ENCODE assay signal across 10 mouse cellular contexts in genomic region chr5:103420568-103420967, GRCm38 (mm10). TPM values are rescaled to one million over a fixed set of nuclear protein-coding genes. Genes with fewer than 3 reads are reported as not detected.
A peak's percentile ranks its signal among the peaks of the same experiment; 100 is the strongest.
DNase-seq lines count a peak whose midpoint lies in the region; ATAC-seq lines count a peak whose summit lies in the region.
"Had no signal": no experiment of that assay in that cellular context is flagged by ENCODE, and none has a peak within 500 bp of the region (broad histone marks: within the 10 kb centered on the region; RNA-seq: fewer than 3 reads in every experiment).

No protein-coding gene starts in this region.

- peaks cover 65% of the 10 kb centered on the region for H3K4me1 ChIP-seq in kidney, embryonic 15.5 days
- H3K4me1 ChIP-seq in hindbrain, embryonic 13.5 days (replicated peaks): peaks cover 21% of the 10 kb centered on the region

- DNase-seq in embryo, embryonic 11 days: peak; percentile 20
- no peak for DNase-seq in embryo, embryonic 9.5 days (ENCODE audit: extremely low spot score)
- DNase-seq in R1 (ENCODE audit: low read depth, low spot score): peak; percentile 39
- peak; percentile 31 for DNase-seq in lung, postnatal 10 days
- no peak for DNase-seq in cerebellum, adult 18-20 months
- DNase-seq in frontal cortex, postnatal 10 days (ENCODE audit: low spot score in 2 of 2): no peak
- DNase-seq: heart, adult 11 months had no signal

- H3K9me3 ChIP-seq in kidney, embryonic 15.5 days (replicated peaks): no peaks in the 10 kb centered on the region
- H3K9me3 ChIP-seq in hindbrain, embryonic 13.5 days: no peaks in the 10 kb centered on the region
- H3K9me3 ChIP-seq: neural tube, embryonic 15.5 days had no signal

- WGBS in kidney, embryonic 15.5 days: 26% methylated on average over 10 of the region's 10 CpGs
- 60% methylated on average over 10 of the region's 10 CpGs for WGBS in hindbrain, embryonic 13.5 days

- no peak overlapping the region for H3K4me3 ChIP-seq in kidney, embryonic 15.5 days (replicated peaks)
- no peak overlapping the region for H3K4me3 ChIP-seq in hindbrain, embryonic 13.5 days
- H3K4me3 ChIP-seq: neural tube, embryonic 15.5 days had no signal

- H3K27ac ChIP-seq in kidney, embryonic 15.5 days: peak overlapping the region; percentile 83
- no peak overlapping the region for H3K27ac ChIP-seq in hindbrain, embryonic 13.5 days
- H3K27ac ChIP-seq: neural tube, embryonic 15.5 days had no signal

- H3K4me2 ChIP-seq in kidney, embryonic 15.5 days: peak overlapping the region; percentile 7; the same call in 1 of the 2 replicates
- no peak overlapping the region for H3K4me2 ChIP-seq in hindbrain, embryonic 13.5 days
- H3K4me2 ChIP-seq: neural tube, embryonic 15.5 days had no signal

- peaks cover 4% of the 10 kb centered on the region; the same call in 1 of the 2 replicates for H3K27me3 ChIP-seq in kidney, embryonic 15.5 days
- H3K27me3 ChIP-seq in hindbrain, embryonic 13.5 days: no peaks in the 10 kb centered on the region

- H3K9ac ChIP-seq in kidney, embryonic 15.5 days: no peak overlapping the region
- no peak overlapping the region for H3K9ac ChIP-seq in hindbrain, embryonic 13.5 days
- H3K9ac ChIP-seq: neural tube, embryonic 15.5 days had no signal

- ATAC-seq in kidney, embryonic 15.5 days (replicated peaks; ENCODE audit: low FRiP score): no peak
- ATAC-seq in hindbrain, embryonic 13.5 days (ENCODE audit: low FRiP score): no peak

- no peaks in the 10 kb centered on the region for H3K36me3 ChIP-seq in kidney, embryonic 15.5 days
- H3K36me3 ChIP-seq in hindbrain, embryonic 13.5 days: no peaks in the 10 kb centered on the region
- H3K36me3 ChIP-seq: neural tube, embryonic 15.5 days had no signal

RNA-seq across cellular contexts. Expression of gene Ptpn13, which starts 4.4 kb away (rescaled TPM):
- 29.8 and 30.9 TPM in 2 replicates for polyA plus RNA-seq in kidney, embryonic 15.5 days (2015; fragmentation: Nextera tagmentation; extraction: Ambion mirVana)
- 6.4 and 7.5 TPM in 2 replicates for polyA plus RNA-seq in hindbrain, embryonic 13.5 days (2015; fragmentation: Nextera tagmentation; extraction: Ambion mirVana)

Comparison
In these comparisons a context has a peak if more than half of its experiments do, and no peak if none do; other contexts are left out.
1. DNase-seq: peak in embryo, embryonic 11 days (single experiment), R1 (single experiment) and lung, postnatal 10 days (single experiment); none in embryo, embryonic 9.5 days (single experiment), cerebellum, adult 18-20 months (0 of 2) and frontal cortex, postnatal 10 days (0 of 2).